Mouse (Mus musculus): Measurements from ENCODE around the gene Lrat. TPM values are rescaled to one million over a fixed set of nuclear protein-coding genes. Genes with fewer than 3 reads are reported as not detected.

The Lrat gene
- polyA plus RNA-seq (2014; fragmentation: Nextera tagmentation; extraction: Ambion mirVana): not detected in 2 replicates

GRCm38 (mm10) chr3:82903613-82904205 lies at the start of gene Lrat:
Gene Lrat (minus strand): TSS chr3:82903973.
- peak within 1 kb of the TSS; percentile 45 for H3K4me3 ChIP-seq (ENCODE audit: low read depth, low read length)
- peaks cover 3% of the 10 kb centered on the region for H3K4me1 ChIP-seq (replicated peaks; ENCODE audit: control insufficient read depth, insufficient read depth, low read length)
- peak; percentile 58 for DNase-seq (ENCODE audit: low spot score)
- no peak within 1 kb of the TSS for H3K27ac ChIP-seq (ENCODE audit: low read depth, low read length)
- H3K9me3 ChIP-seq (ENCODE audit: control insufficient read depth, low read length): no peaks in the 10 kb centered on the region
- under 1% methylated on average over 35 of the region's 35 CpGs for WGBS
- H3K9ac ChIP-seq (ENCODE audit: low read length): peak within 1 kb of the TSS; percentile 29; the same call in 1 of the 2 replicates
- no peaks in the 10 kb centered on the region for H3K36me3 ChIP-seq (ENCODE audit: control insufficient read depth, insufficient read depth, low read length)
- peak within 1 kb of the TSS; percentile 78 for H3K4me2 ChIP-seq (ENCODE audit: low read depth, low read length, severe bottlenecking)
- peaks cover 20% of the 10 kb centered on the region for H3K27me3 ChIP-seq (ENCODE audit: control insufficient read depth, insufficient read depth, low read length)
- ATAC-seq (replicated peaks; ENCODE audit: low FRiP score): peak; percentile 58

GRCm38 (mm10) chr3:82952173-82952962 lies 48.6 kb upstream of the Lrat start:
- no peaks in the 10 kb centered on the region for H3K4me1 ChIP-seq (replicated peaks; ENCODE audit: control insufficient read depth, insufficient read depth, low read length)
- no peak overlapping the region for H3K27ac ChIP-seq (ENCODE audit: low read depth, low read length)
- DNase-seq (ENCODE audit: low spot score): no peak
- no peak overlapping the region for H3K9ac ChIP-seq (ENCODE audit: low read length)
- H3K36me3 ChIP-seq (ENCODE audit: control insufficient read depth, insufficient read depth, low read length): no peaks in the 10 kb centered on the region
- no peak overlapping the region for H3K4me2 ChIP-seq (ENCODE audit: low read depth, low read length, severe bottlenecking)
- no peak for ATAC-seq (replicated peaks; ENCODE audit: low FRiP score)
- no peaks in the 10 kb centered on the region for H3K27me3 ChIP-seq (ENCODE audit: control insufficient read depth, insufficient read depth, low read length)
- H3K9me3 ChIP-seq (ENCODE audit: control insufficient read depth, low read length): no peaks in the 10 kb centered on the region
- no peak overlapping the region for H3K4me3 ChIP-seq (ENCODE audit: low read depth, low read length)
- WGBS: 89% methylated on average over 4 of the region's 4 CpGs

- no peak overlapping the region for H3K27ac ChIP-seq (ENCODE audit: low read depth, low read length)
- no peaks in the 10 kb centered on the region for H3K4me1 ChIP-seq (replicated peaks; ENCODE audit: control insufficient read depth, insufficient read depth, low read length)
- H3K4me3 ChIP-seq (ENCODE audit: low read depth, low read length): no peak overlapping the region
- H3K4me2 ChIP-seq (ENCODE audit: low read depth, low read length, severe bottlenecking): no peak overlapping the region
- H3K36me3 ChIP-seq (ENCODE audit: control insufficient read depth, insufficient read depth, low read length): no peaks in the 10 kb centered on the region
- DNase-seq (ENCODE audit: low spot score) (no peak), ATAC-seq (replicated peaks; ENCODE audit: low FRiP score) (no peak)
- no peak overlapping the region for H3K9ac ChIP-seq (ENCODE audit: low read length)
- 78% methylated on average over 7 of the region's 7 CpGs for WGBS
- H3K9me3 ChIP-seq (ENCODE audit: control insufficient read depth, low read length): no peaks in the 10 kb centered on the region
- H3K27me3 ChIP-seq (ENCODE audit: control insufficient read depth, insufficient read depth, low read length): no peaks in the 10 kb centered on the region
Observed at GRCm38 (mm10) chr3:82950639-82951038, 46.9 kb upstream of the Lrat start.

DNA sequence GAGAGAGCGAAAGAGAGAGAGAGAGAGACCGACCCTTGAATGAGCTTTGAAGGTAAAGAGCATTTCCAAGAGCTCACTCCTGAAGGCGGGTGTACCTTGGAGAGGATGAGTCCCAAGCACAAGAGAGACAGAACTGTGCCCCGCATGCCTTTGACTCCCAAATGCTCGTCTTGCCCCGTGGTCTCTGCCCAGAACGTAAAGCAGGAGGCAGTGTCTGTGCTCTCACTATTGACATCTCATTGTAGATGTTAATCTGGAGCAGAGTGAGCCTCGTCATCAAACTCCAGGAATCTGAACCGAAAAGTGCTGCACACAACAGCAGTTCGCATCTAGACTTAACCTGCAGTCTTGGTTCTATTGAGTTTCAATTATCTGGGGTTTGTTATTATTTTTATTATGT lies 46.4 kb upstream of the Lrat start:
- H3K36me3 ChIP-seq (ENCODE audit: control insufficient read depth, insufficient read depth, low read length): no peaks in the 10 kb centered on the region
- H3K4me3 ChIP-seq (ENCODE audit: low read depth, low read length): no peak overlapping the region
- WGBS: 83% methylated on average over 10 of the region's 10 CpGs
- H3K27me3 ChIP-seq (ENCODE audit: control insufficient read depth, insufficient read depth, low read length): no peaks in the 10 kb centered on the region
- ATAC-seq (replicated peaks; ENCODE audit: low FRiP score): no peak
- DNase-seq (ENCODE audit: low spot score): no peak
- H3K9ac ChIP-seq (ENCODE audit: low read length): no peak overlapping the region
- no peaks in the 10 kb centered on the region for H3K4me1 ChIP-seq (replicated peaks; ENCODE audit: control insufficient read depth, insufficient read depth, low read length)
- H3K9me3 ChIP-seq (ENCODE audit: control insufficient read depth, low read length): no peaks in the 10 kb centered on the region
- H3K4me2 ChIP-seq (ENCODE audit: low read depth, low read length, severe bottlenecking): no peak overlapping the region
- no peak overlapping the region for H3K27ac ChIP-seq (ENCODE audit: low read depth, low read length)

DNA sequence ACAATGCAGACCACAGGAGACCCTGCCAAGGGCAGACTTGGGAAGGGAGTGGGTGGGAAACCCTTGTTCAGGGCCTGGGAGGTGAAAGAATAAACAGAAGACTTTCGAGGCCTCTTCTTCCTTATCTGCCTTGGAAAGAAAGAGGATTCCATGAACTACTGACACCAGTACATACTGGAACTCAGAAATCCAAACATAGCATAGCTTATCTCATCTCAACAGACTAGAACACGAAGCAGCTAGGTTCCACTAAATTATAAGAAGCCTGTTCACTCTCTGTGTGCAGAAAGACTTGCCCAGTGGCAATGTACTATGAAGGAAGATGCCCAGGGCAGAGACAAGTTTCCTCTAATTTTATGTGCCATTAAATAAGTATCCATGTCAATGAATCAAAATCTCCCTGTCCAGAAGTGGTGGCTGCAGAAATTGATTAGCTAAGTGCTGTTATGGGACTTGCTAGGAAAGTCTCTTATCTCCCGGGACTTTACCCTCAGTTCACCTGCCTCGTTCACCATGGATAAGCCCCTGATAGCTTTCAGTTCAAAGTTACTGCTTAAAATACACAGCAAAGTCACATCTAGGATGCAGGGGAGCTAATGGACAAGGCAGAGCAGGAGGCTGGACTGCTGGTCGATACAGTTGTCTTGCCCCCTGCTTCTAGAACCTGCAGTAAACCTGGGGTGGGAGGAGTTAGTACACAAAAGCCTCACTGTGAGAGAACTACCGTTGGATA lies 42.8 kb upstream of the Lrat start:
- H3K9me3 ChIP-seq (ENCODE audit: control insufficient read depth, low read length): no peaks in the 10 kb centered on the region
- no peak overlapping the region for H3K4me2 ChIP-seq (ENCODE audit: low read depth, low read length, severe bottlenecking)
- no peaks in the 10 kb centered on the region for H3K27me3 ChIP-seq (ENCODE audit: control insufficient read depth, insufficient read depth, low read length)
- no peak overlapping the region for H3K27ac ChIP-seq (ENCODE audit: low read depth, low read length)
- WGBS: 63% methylated on average over 6 of the region's 6 CpGs
- no peak overlapping the region for H3K4me3 ChIP-seq (ENCODE audit: low read depth, low read length)
- H3K9ac ChIP-seq (ENCODE audit: low read length): no peak overlapping the region
- no peak for DNase-seq (ENCODE audit: low spot score)
- ATAC-seq (replicated peaks; ENCODE audit: low FRiP score): no peak
- H3K36me3 ChIP-seq (ENCODE audit: control insufficient read depth, insufficient read depth, low read length): no peaks in the 10 kb centered on the region
- H3K4me1 ChIP-seq (replicated peaks; ENCODE audit: control insufficient read depth, insufficient read depth, low read length): no peaks in the 10 kb centered on the region

- H3K9me3 ChIP-seq (ENCODE audit: control insufficient read depth, low read length): no peaks in the 10 kb centered on the region
- no peaks in the 10 kb centered on the region for H3K27me3 ChIP-seq (ENCODE audit: control insufficient read depth, insufficient read depth, low read length)
- H3K36me3 ChIP-seq (ENCODE audit: control insufficient read depth, insufficient read depth, low read length): no peaks in the 10 kb centered on the region
- no peak for DNase-seq (ENCODE audit: low spot score)
- no peaks in the 10 kb centered on the region for H3K4me1 ChIP-seq (replicated peaks; ENCODE audit: control insufficient read depth, insufficient read depth, low read length)
- no peak overlapping the region for H3K4me3 ChIP-seq (ENCODE audit: low read depth, low read length)
- no peak overlapping the region for H3K9ac ChIP-seq (ENCODE audit: low read length)
- H3K4me2 ChIP-seq (ENCODE audit: low read depth, low read length, severe bottlenecking): no peak overlapping the region
- WGBS: 84% methylated on average over 2 of the region's 2 CpGs
- H3K27ac ChIP-seq (ENCODE audit: low read depth, low read length): no peak overlapping the region
- ATAC-seq (replicated peaks; ENCODE audit: low FRiP score): no peak
Observed at GRCm38 (mm10) chr3:82927917-82928316, 24.1 kb upstream of the Lrat start.

DNA sequence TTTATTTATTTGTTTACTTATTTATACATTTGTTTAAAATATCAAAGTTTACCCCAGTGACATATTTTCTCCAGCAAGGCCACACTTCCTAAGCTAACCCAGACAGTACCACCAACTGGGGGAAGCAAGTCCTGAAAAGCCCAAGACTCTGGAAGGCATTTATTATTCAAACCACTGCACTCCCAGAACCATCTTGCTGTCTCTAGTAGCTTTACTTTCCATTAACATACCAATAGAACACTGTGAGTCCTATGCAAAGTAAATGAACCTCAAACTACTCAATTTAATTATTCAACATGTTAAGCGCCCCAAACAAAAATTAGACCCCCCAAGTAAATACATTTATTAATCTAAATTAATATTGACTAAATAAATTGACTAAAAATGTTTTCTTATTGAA lies 11.9 kb upstream of the Lrat start:
- H3K36me3 ChIP-seq (ENCODE audit: control insufficient read depth, insufficient read depth, low read length): no peaks in the 10 kb centered on the region
- H3K4me3 ChIP-seq (ENCODE audit: low read depth, low read length): no peak overlapping the region
- 21% methylated on average over 1 of the region's 1 CpGs for WGBS
- H3K27me3 ChIP-seq (ENCODE audit: control insufficient read depth, insufficient read depth, low read length): no peaks in the 10 kb centered on the region
- no peak overlapping the region for H3K4me2 ChIP-seq (ENCODE audit: low read depth, low read length, severe bottlenecking)
- no peak overlapping the region for H3K27ac ChIP-seq (ENCODE audit: low read depth, low read length)
- no peak for ATAC-seq (replicated peaks; ENCODE audit: low FRiP score)
- DNase-seq (ENCODE audit: low spot score): no peak
- H3K9me3 ChIP-seq (ENCODE audit: control insufficient read depth, low read length): no peaks in the 10 kb centered on the region
- no peak overlapping the region for H3K9ac ChIP-seq (ENCODE audit: low read length)
- no peaks in the 10 kb centered on the region for H3K4me1 ChIP-seq (replicated peaks; ENCODE audit: control insufficient read depth, insufficient read depth, low read length)

DNA sequence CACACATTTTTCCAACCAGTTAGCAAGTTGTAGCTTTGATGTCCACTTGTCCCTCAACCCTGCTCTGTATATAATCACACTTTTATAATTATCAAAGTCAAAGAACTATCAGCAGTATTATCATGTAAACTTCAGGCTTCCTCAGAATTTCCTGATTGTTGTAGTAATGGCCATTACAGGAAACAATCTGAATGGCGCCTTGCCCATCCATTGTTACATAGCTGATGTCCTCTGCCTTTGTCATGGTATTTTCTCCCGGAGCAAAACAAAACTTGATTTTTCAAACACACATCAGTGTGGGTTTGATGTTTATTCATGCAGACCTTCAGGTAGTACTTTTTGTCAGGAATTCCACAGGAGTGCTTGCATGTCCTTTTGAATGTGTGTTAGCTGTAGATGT lies 4.9 kb upstream of the Lrat start:
- Histone ChIP-seq H3K9me3 (ENCODE audit: control insufficient read depth, low read length) (no peaks in the 10 kb centered on the region), H3K4me1 (replicated peaks; ENCODE audit: control insufficient read depth, insufficient read depth, low read length) (peaks cover 3% of the 10 kb centered on the region), H3K27ac (ENCODE audit: low read depth, low read length) (no peak overlapping the region), H3K36me3 (ENCODE audit: control insufficient read depth, insufficient read depth, low read length) (no peaks in the 10 kb centered on the region), H3K9ac (ENCODE audit: low read length) (no peak overlapping the region), H3K27me3 (ENCODE audit: control insufficient read depth, insufficient read depth, low read length) (peaks cover 11% of the 10 kb centered on the region), H3K4me3 (ENCODE audit: low read depth, low read length) (no peak overlapping the region), H3K4me2 (ENCODE audit: low read depth, low read length, severe bottlenecking) (no peak overlapping the region)
- WGBS: 92% methylated on average over 2 of the region's 2 CpGs
- DNase-seq (ENCODE audit: low spot score) (no peak), ATAC-seq (replicated peaks; ENCODE audit: low FRiP score) (no peak)

Measured in forebrain, embryonic 11.5 days (tissue).